Mouse (Mus musculus) stomach, embryonic 16.5 days (tissue): Measurements from ENCODE around the gene Dusp9. TPM values are rescaled to one million over a fixed set of nuclear protein-coding genes. Genes with fewer than 3 reads are reported as not detected.

ENCODE experiments used
- polyA plus RNA-seq: library from polyadenylated mRNA; unstranded; fragments of >200 nt; fragmentation: Nextera tagmentation; extraction: Ambion mirVana; gene quantifications from 2 replicates; pipeline ENCODE4 v1.2.1, GENCODE M21; 2015

Dusp9 gene
- polyA plus RNA-seq, 1 experiment from 2014 or later: 9.0 TPM

Other genes with a start within 250 kb of the Dusp9 start
- gene Gm18336, start 240.7 kb upstream of the Dusp9 start, polyA plus RNA-seq: not detected in 2 replicates
- 0.11 and 0.30 TPM in 2 replicates for gene Zfp92, start 228.3 kb upstream of the Dusp9 start, polyA plus RNA-seq
- 12.3 and 24.8 TPM in 2 replicates for gene Trex2, start 204.1 kb upstream of the Dusp9 start, polyA plus RNA-seq
- gene Haus7, start 180.4 kb upstream of the Dusp9 start, polyA plus RNA-seq: 49.6 and 50.9 TPM in 2 replicates
- 87.2 and 114 TPM in 2 replicates for gene Bgn, start 155.8 kb upstream of the Dusp9 start, polyA plus RNA-seq
- 0.26 and 0.59 TPM in 2 replicates for gene Atp2b3, start 136.3 kb upstream of the Dusp9 start, polyA plus RNA-seq
- gene Pnck, start 20.7 kb downstream of the Dusp9 start, polyA plus RNA-seq: 22.4 and 24.4 TPM in 2 replicates
- 6.7 and 7.1 TPM in 2 replicates for gene Slc6a8, start 33.7 kb downstream of the Dusp9 start, polyA plus RNA-seq
- gene Bcap31, start 76.8 kb downstream of the Dusp9 start, polyA plus RNA-seq: 290 and 308 TPM in 2 replicates
- 20.3 and 20.8 TPM in 2 replicates for gene Abcd1, start 77.2 kb downstream of the Dusp9 start, polyA plus RNA-seq
- 0.77 and 1.1 TPM in 2 replicates for gene Plxnb3, start 117.7 kb downstream of the Dusp9 start, polyA plus RNA-seq
- 4.8 and 15.1 TPM in 2 replicates for gene Srpk3, start 135.0 kb downstream of the Dusp9 start, polyA plus RNA-seq
- 197 and 209 TPM in 2 replicates for gene Idh3g, start 147.5 kb downstream of the Dusp9 start, polyA plus RNA-seq
- 248 and 275 TPM in 2 replicates for gene Ssr4, start 147.6 kb downstream of the Dusp9 start, polyA plus RNA-seq
- gene Pdzd4, start 185.6 kb downstream of the Dusp9 start, polyA plus RNA-seq: 0.69 and 0.96 TPM in 2 replicates